Mouse (Mus musculus) forebrain, embryonic 15.5 days (tissue): ENCODE measurements around the gene Tedc2. TPM values are rescaled to one million over a fixed set of nuclear protein-coding genes. Genes with fewer than 3 reads are reported as not detected.

ENCODE experiments used
- microRNA-seq: library from miRNA; unstranded; fragments of <30 nt; microRNA quantifications from one replicate; pipeline ENCODE4, GENCODE M21; 2016
- polyA plus RNA-seq: library from polyadenylated mRNA; unstranded; fragments of >200 nt; fragmentation: Nextera tagmentation; extraction: Ambion mirVana; gene quantifications from 2 replicates; pipeline ENCODE4 v1.2.1, GENCODE M21; 2015

Tedc2 gene
- polyA plus RNA-seq, 1 experiment from 2014 or later, result 13.0 TPM

Small RNA genes lying within 50 kb of the gene (microRNA-seq; reads per million reads assigned to microRNA genes)
- 2.0 reads per million for gene Mir5134
- not detected for gene Mir6965

Other genes with a start within 250 kb of the Tedc2 start
- not detected in 2 replicates for gene Prss30, start 240.3 kb downstream of the Tedc2 start, polyA plus RNA-seq
- gene Prss22, start 222.8 kb downstream of the Tedc2 start, polyA plus RNA-seq, result not detected in 2 replicates
- gene Prss27, start 182.7 kb downstream of the Tedc2 start, polyA plus RNA-seq, result 0.23 and 0.24 TPM in 2 replicates
- 89.8 and 92.4 TPM in 2 replicates for gene Kctd5, start 147.4 kb downstream of the Tedc2 start, polyA plus RNA-seq
- 58.8 and 61.9 TPM in 2 replicates for gene Pdpk1, start 69.9 kb downstream of the Tedc2 start, polyA plus RNA-seq
- gene Amdhd2, start 57.1 kb downstream of the Tedc2 start, polyA plus RNA-seq, result 28.7 and 31.5 TPM in 2 replicates
- 872 and 917 TPM in 2 replicates for gene Atp6v0c, start 51.1 kb downstream of the Tedc2 start, polyA plus RNA-seq
- 18.8 and 19.5 TPM in 2 replicates for gene Tbc1d24, start 15.3 kb downstream of the Tedc2 start, polyA plus RNA-seq
- gene Ntn3, start 11.3 kb downstream of the Tedc2 start, polyA plus RNA-seq, result 4.9 and 5.2 TPM in 2 replicates
- gene Ccnf, start 30.6 kb upstream of the Tedc2 start, polyA plus RNA-seq, result 30.1 and 32.7 TPM in 2 replicates
- 0.22 TPM in 1 of 2 replicates, not detected in the other for gene Abca17, start 130.2 kb upstream of the Tedc2 start, polyA plus RNA-seq
- 21.5 and 21.7 TPM in 2 replicates for gene Abca3, start 131.1 kb upstream of the Tedc2 start, polyA plus RNA-seq
- gene Rnps1, start 193.7 kb upstream of the Tedc2 start, polyA plus RNA-seq, result 360 and 364 TPM in 2 replicates
- gene Eci1, start 205.8 kb upstream of the Tedc2 start, polyA plus RNA-seq, result 40.7 and 42.8 TPM in 2 replicates
- 5.7 and 6.6 TPM in 2 replicates for gene Dnase1l2, start 222.3 kb upstream of the Tedc2 start, polyA plus RNA-seq
- gene E4f1, start 249.5 kb upstream of the Tedc2 start, polyA plus RNA-seq, result 44.0 and 44.9 TPM in 2 replicates
- 51.0 and 54.0 TPM in 2 replicates for gene Pgp, start 249.5 kb upstream of the Tedc2 start, polyA plus RNA-seq